Mouse (Mus musculus) embryonic facial prominence, embryonic 13.5 days (tissue): ENCODE measurements around the gene Sparcl1. TPM values are rescaled to one million over a fixed set of nuclear protein-coding genes. Genes with fewer than 3 reads are reported as not detected.
A peak's percentile ranks its signal among the peaks of the same experiment; 100 is the strongest.

Experiments
- ATAC-seq: fragments of 200-750 bp; cut with Nextera tagmentation; 2 replicates; pipeline ENCODE4 v1.8.0; 2017; ENCODE audit warnings: low read depth; ENCODE audit not compliant: insufficient number of reproducible peaks, insufficient read depth, low FRiP score, low TSS enrichment
- H3K27ac ChIP-seq: fragments of 300-500 bp; sonication (generic); 2 replicates; pipeline ENCODE4 v1.5.1; 2015; ENCODE audit warnings: moderate library complexity, mild to moderate bottlenecking, inconsistent platforms
- H3K27me3 ChIP-seq: fragments of 300-500 bp; sonication (generic); 2 replicates; pipeline ENCODE4 v1.6.1; 2015; ENCODE audit warnings: mild to moderate bottlenecking, inconsistent platforms
- H3K36me3 ChIP-seq: fragments of 300-500 bp; sonication (generic); 2 replicates; pipeline ENCODE4 v1.6.1; 2015; ENCODE audit warnings: mild to moderate bottlenecking, inconsistent platforms
- H3K4me1 ChIP-seq: fragments of 300-500 bp; sonication (generic); 2 replicates; pipeline ENCODE4 v1.6.1; 2015; ENCODE audit warnings: inconsistent platforms
- H3K4me2 ChIP-seq: fragments of 300-500 bp; sonication (generic); 2 replicates; pipeline ENCODE4 v1.6.1; 2015; ENCODE audit warnings: moderate library complexity, mild to moderate bottlenecking, inconsistent platforms
- H3K4me3 ChIP-seq: fragments of 300-500 bp; sonication (generic); 2 replicates; pipeline ENCODE4 v1.5.1; 2015; ENCODE audit warnings: mild to moderate bottlenecking, inconsistent platforms
- H3K9ac ChIP-seq: fragments of 300-500 bp; sonication (generic); 2 replicates; pipeline ENCODE4 v1.6.1; 2015; ENCODE audit warnings: mild to moderate bottlenecking, inconsistent platforms
- H3K9me3 ChIP-seq: fragments of 300-500 bp; sonication (generic); 2 replicates; pipeline ENCODE4 v1.6.1; 2016; ENCODE audit warnings: inconsistent platforms
- WGBS: fragments of 180-500 bp; shearing (Covaris S2); methylation state at CpG from one replicate; pipeline ENCODE4 v1.1.7; 2015; ENCODE audit warnings: mixed read lengths; 5-methylcytosine and 5-hydroxymethylcytosine counted together
- polyA plus RNA-seq: library from polyadenylated mRNA; unstranded; fragments of >200 nt; fragmentation: Nextera tagmentation; extraction: Ambion mirVana; gene quantifications from 2 replicates; pipeline ENCODE4 v1.2.1, GENCODE M21; 2015

Sparcl1 gene
- polyA plus RNA-seq, 1 experiment from 2014 or later, result 46.6 TPM

GRCm38 (mm10) chr5:104077508-104077907, 36.0 kb downstream of the Sparcl1 start, which contains the start of gene Gm17660:
Gene Gm17660 (minus strand): TSS chr5:104077608.
- no peak for ATAC-seq
- Histone ChIP-seq H3K36me3 (no peaks in the 10 kb centered on the region), H3K9me3 (no peaks in the 10 kb centered on the region), H3K27ac (no peak within 1 kb of the TSS), H3K9ac (no peak within 1 kb of the TSS), H3K4me3 (no peak within 1 kb of the TSS), H3K4me2 (no peak within 1 kb of the TSS), H3K4me1 (0 out of 2 replicates have a peak, but pooled peaks cover 5% of the 10 kb centered on the region), H3K27me3 (peaks cover 8% of the 10 kb centered on the region)
- WGBS, result 91% methylated on average over 7 of the region's 7 CpGs

GRCm38 (mm10) chr5:104076361-104076760, 37.2 kb downstream of the Sparcl1 start:
- Histone ChIP-seq H3K27ac (no peak overlapping the region), H3K36me3 (no peaks in the 10 kb centered on the region), H3K4me2 (no peak overlapping the region), H3K9me3 (no peaks in the 10 kb centered on the region), H3K4me3 (no peak overlapping the region), H3K27me3 (peaks cover 8% of the 10 kb centered on the region), H3K9ac (no peak overlapping the region), H3K4me1 (0 out of 2 replicates have a peak, but pooled peaks cover 5% of the 10 kb centered on the region)
- 34% methylated on average over 10 of the region's 10 CpGs for WGBS
- ATAC-seq, result no peak

GRCm38 (mm10) chr5:104074388-104074787, 39.1 kb downstream of the Sparcl1 start:
- no peak overlapping the region for H3K27ac ChIP-seq
- no peak overlapping the region for H3K4me3 ChIP-seq
- no peak overlapping the region for H3K9ac ChIP-seq
- 30% methylated on average over 12 of the region's 12 CpGs for WGBS
- no peaks in the 10 kb centered on the region for H3K36me3 ChIP-seq
- ATAC-seq, result no peak
- peaks cover 8% of the 10 kb centered on the region for H3K27me3 ChIP-seq
- no peaks in the 10 kb centered on the region for H3K9me3 ChIP-seq
- H3K4me1 ChIP-seq, result 0 out of 2 replicates have a peak, but pooled peaks cover 5% of the 10 kb centered on the region
- H3K4me2 ChIP-seq, result no peak overlapping the region

- Histone ChIP-seq H3K9me3 (0 out of 2 replicates have a peak, but pooled peaks cover 2% of the 10 kb centered on the region), H3K27me3 (peaks cover 8% of the 10 kb centered on the region), H3K9ac (no peak overlapping the region), H3K4me3 (no peak overlapping the region), H3K36me3 (no peaks in the 10 kb centered on the region), H3K4me2 (no peak overlapping the region), H3K4me1 (0 out of 2 replicates have a peak, but pooled peaks cover 5% of the 10 kb centered on the region), H3K27ac (no peak overlapping the region)
- 89% methylated on average over 5 of the region's 5 CpGs for WGBS
- ATAC-seq, result peak; percentile 96
Measured at GRCm38 (mm10) chr5:104073602-104074001, 39.9 kb downstream of the Sparcl1 start.

- Histone ChIP-seq H3K27ac (peak overlapping the region; percentile 44; the same call in 1 of the 2 replicates), H3K4me3 (no peak overlapping the region), H3K36me3 (no peaks in the 10 kb centered on the region), H3K9me3 (0 out of 2 replicates have a peak, but pooled peaks cover 2% of the 10 kb centered on the region), H3K4me2 (peak overlapping the region; percentile 12; the same call in 1 of the 2 replicates), H3K9ac (no peak overlapping the region), H3K4me1 (0 out of 2 replicates have a peak, but pooled peaks cover 5% of the 10 kb centered on the region), H3K27me3 (peaks cover 8% of the 10 kb centered on the region)
- ATAC-seq, result peak; percentile 97
- 19% methylated on average over 6 of the region's 8 CpGs for WGBS
Measured at GRCm38 (mm10) chr5:104072272-104072886, 41.2 kb downstream of the Sparcl1 start.

GRCm38 (mm10) chr5:104071048-104071447, 42.5 kb downstream of the Sparcl1 start:
- peaks cover 5% of the 10 kb centered on the region; the same call in 1 of the 2 replicates for H3K27me3 ChIP-seq
- no peaks in the 10 kb centered on the region for H3K4me1 ChIP-seq
- H3K9ac ChIP-seq, result no peak overlapping the region
- no peak overlapping the region for H3K4me3 ChIP-seq
- WGBS, result 65% methylated on average over 4 of the region's 4 CpGs
- no peak for ATAC-seq
- H3K9me3 ChIP-seq, result 0 out of 2 replicates have a peak, but pooled peaks cover 2% of the 10 kb centered on the region
- no peak overlapping the region for H3K4me2 ChIP-seq
- no peaks in the 10 kb centered on the region for H3K36me3 ChIP-seq
- H3K27ac ChIP-seq, result no peak overlapping the region

GRCm38 (mm10) chr5:104068751-104069150, 44.8 kb downstream of the Sparcl1 start:
- no peaks in the 10 kb centered on the region for H3K4me1 ChIP-seq
- no peak overlapping the region for H3K9ac ChIP-seq
- H3K4me2 ChIP-seq, result no peak overlapping the region
- H3K27ac ChIP-seq, result no peak overlapping the region
- no peaks in the 10 kb centered on the region for H3K27me3 ChIP-seq
- 0 out of 2 replicates have a peak, but pooled peaks cover 2% of the 10 kb centered on the region for H3K9me3 ChIP-seq
- peaks cover 6% of the 10 kb centered on the region for H3K36me3 ChIP-seq
- ATAC-seq, result no peak
- H3K4me3 ChIP-seq, result no peak overlapping the region
- 87% methylated on average over 7 of the region's 7 CpGs for WGBS

GRCm38 (mm10) chr5:104062773-104063551, 50.6 kb downstream of the Sparcl1 start:
- no peaks in the 10 kb centered on the region for H3K4me1 ChIP-seq
- no peaks in the 10 kb centered on the region for H3K27me3 ChIP-seq
- H3K9me3 ChIP-seq, result no peaks in the 10 kb centered on the region
- no peak overlapping the region for H3K9ac ChIP-seq
- H3K4me3 ChIP-seq, result no peak overlapping the region
- no peak overlapping the region for H3K27ac ChIP-seq
- H3K4me2 ChIP-seq, result no peak overlapping the region
- 91% methylated on average over 11 of the region's 11 CpGs for WGBS
- H3K36me3 ChIP-seq, result peaks cover 60% of the 10 kb centered on the region
- no peak for ATAC-seq

GRCm38 (mm10) chr5:104061936-104062772, 51.4 kb downstream of the Sparcl1 start:
- Histone ChIP-seq H3K4me1 (no peaks in the 10 kb centered on the region), H3K9ac (no peak overlapping the region), H3K9me3 (no peaks in the 10 kb centered on the region), H3K4me3 (no peak overlapping the region), H3K27me3 (no peaks in the 10 kb centered on the region), H3K4me2 (no peak overlapping the region), H3K27ac (no peak overlapping the region), H3K36me3 (peaks cover 61% of the 10 kb centered on the region)
- no peak for ATAC-seq
- WGBS, result 82% methylated on average over 13 of the region's 13 CpGs

GRCm38 (mm10) chr5:104060429-104060828, 53.1 kb downstream of the Sparcl1 start:
- Histone ChIP-seq H3K4me2 (no peak overlapping the region), H3K4me1 (no peaks in the 10 kb centered on the region), H3K9ac (no peak overlapping the region), H3K27me3 (no peaks in the 10 kb centered on the region), H3K4me3 (no peak overlapping the region), H3K27ac (no peak overlapping the region), H3K9me3 (no peaks in the 10 kb centered on the region), H3K36me3 (peaks cover 65% of the 10 kb centered on the region)
- ATAC-seq, result no peak
- 90% methylated on average over 5 of the region's 5 CpGs for WGBS

GRCm38 (mm10) chr5:104059628-104060027, 53.9 kb downstream of the Sparcl1 start:
- Histone ChIP-seq H3K27ac (no peak overlapping the region), H3K9me3 (no peaks in the 10 kb centered on the region), H3K27me3 (no peaks in the 10 kb centered on the region), H3K4me2 (no peak overlapping the region), H3K36me3 (peaks cover 64% of the 10 kb centered on the region), H3K4me3 (no peak overlapping the region), H3K4me1 (no peaks in the 10 kb centered on the region), H3K9ac (no peak overlapping the region)
- ATAC-seq, result no peak
- 87% methylated on average over 9 of the region's 9 CpGs for WGBS
